Mouse (Mus musculus) gastrocnemius, postnatal 36 days (tissue): Measurements from ENCODE around the gene Trim58. TPM values are rescaled to one million over a fixed set of nuclear protein-coding genes. Genes with fewer than 3 reads are reported as not detected.

ENCODE experiments used
- DNase-seq, 2 experiments: peaks; one replicate each; pipeline ENCODE4 v3.0.0; 2022
- intact Hi-C: fragments of 180-260 bp; cut with DNase I; formaldehyde crosslinking; loops from one replicate; pipeline ENCODE4 v1.15.1; 2025
- total RNA-seq, 2 experiments: library from RNA; stranded (reverse); gene quantifications; 2 replicates each; pipeline ENCODE4 v1.2.3; 2021

Trim58 gene
- total RNA-seq, 2 experiments from 2014 or later, result not detected

GRCm38 (mm10) chr11:58641638-58642358 is 1.5 kb downstream of the Trim58 start:
- intact Hi-C loops, result no loop called here

GRCm38 (mm10) chr11:58643350-58643749 is 3.1 kb downstream of the Trim58 start:
- intact Hi-C loops, result no loop called here
- no peak for DNase-seq

More at GRCm38 (mm10) chr11:58641638-58642358, 1.5 kb downstream of the Trim58 start:
- no peak for DNase-seq

DNA sequence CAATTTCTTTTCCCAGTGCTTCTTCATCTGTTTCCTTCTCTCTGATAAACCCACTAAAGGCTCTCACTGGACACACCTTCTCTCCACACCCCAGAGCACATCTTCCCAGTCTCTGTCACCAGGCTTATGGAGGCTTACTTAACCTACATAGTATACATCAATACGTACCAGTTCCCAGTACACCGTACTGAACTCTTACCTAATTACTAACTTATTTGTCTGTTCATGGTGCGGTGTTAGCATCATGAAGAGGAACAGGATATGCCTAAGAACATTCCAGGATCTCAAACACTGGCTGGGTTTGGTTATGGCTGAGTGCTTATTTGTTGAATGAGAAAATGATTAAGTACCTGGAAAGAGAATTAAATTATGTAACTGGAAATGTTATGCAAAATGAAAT is 14.9 kb downstream of the Trim58 start:
- intact Hi-C loops, result no loop called here
- no peak for DNase-seq

- no peak for DNase-seq
- intact Hi-C loops, result no loop called here
Observed at GRCm38 (mm10) chr11:58658596-58658995, 18.3 kb downstream of the Trim58 start, which contains the start of gene Olfr322. Gene Olfr322, plus strand, starts transcription at chr11:58658782.

- intact Hi-C loops, result no loop called here
- DNase-seq, result no peak
Observed at GRCm38 (mm10) chr11:58669252-58669651, 29.0 kb downstream of the Trim58 start.

- intact Hi-C loops, result no loop called here
- no peak for DNase-seq
Observed at GRCm38 (mm10) chr11:58671825-58672224, 31.6 kb downstream of the Trim58 start.

GRCm38 (mm10) chr11:58680799-58681198 is 40.5 kb downstream of the Trim58 start, which contains the start of gene Olfr320:
Gene Olfr320, plus strand, starts transcription at chr11:58681099.
- intact Hi-C loops, result no loop called here
- DNase-seq, result no peak

DNA sequence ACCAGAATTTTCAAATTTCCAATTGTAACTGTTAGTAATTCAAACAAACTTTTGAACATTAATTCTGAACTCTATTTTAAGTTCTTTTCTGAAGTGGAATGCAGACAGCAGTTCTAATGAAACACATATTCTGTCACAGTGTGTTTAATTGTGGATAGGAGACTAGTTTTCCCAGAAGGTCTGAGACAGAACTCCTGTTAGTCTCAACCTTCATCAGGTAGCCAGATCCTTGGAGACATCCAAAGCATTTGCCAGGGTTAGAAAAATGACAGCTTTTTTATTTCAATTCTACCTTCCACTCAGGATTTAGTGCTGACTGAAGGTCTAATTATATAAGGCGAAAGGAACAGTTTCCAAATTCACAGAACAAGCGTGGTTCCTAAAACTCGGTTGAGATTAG is 58.6 kb downstream of the Trim58 start, which contains the start of gene Olfr319:
Olfr319 (plus strand) TSS at position 301 of the 400 bp plus-strand sequence.
- DNase-seq, result no peak
- intact Hi-C loops, result no loop called here

Other genes starting within 250 kb of the Trim58 start
- not detected for gene 1810065E05Rik, start 219.4 kb upstream of the Trim58 start, total RNA-seq
- not detected for gene Gm12253, start 207.9 kb upstream of the Trim58 start, total RNA-seq
- not detected for gene Lypd9, start 187.5 kb upstream of the Trim58 start, total RNA-seq
- not detected for gene Olfr30, start 178.2 kb upstream of the Trim58 start, total RNA-seq
- gene Olfr332, start 147.9 kb upstream of the Trim58 start, total RNA-seq, result not detected
- not detected for gene Olfr331, start 137.9 kb upstream of the Trim58 start, total RNA-seq
- gene Olfr330, start 105.6 kb upstream of the Trim58 start, total RNA-seq, result not detected
- gene Olfr329-ps, start 94.0 kb upstream of the Trim58 start, total RNA-seq, result not detected
- not detected for gene Olfr328, start 84.8 kb upstream of the Trim58 start, total RNA-seq
- gene Olfr224, start 69.9 kb upstream of the Trim58 start, total RNA-seq, result not detected
- not detected for gene Olfr325, start 62.7 kb upstream of the Trim58 start, total RNA-seq
- gene Olfr324, start 45.4 kb upstream of the Trim58 start, total RNA-seq, result not detected
- gene 2210407C18Rik, start 24.4 kb upstream of the Trim58 start, total RNA-seq, result not detected
- not detected for gene Olfr323, start 10.0 kb upstream of the Trim58 start, total RNA-seq
- not detected for gene Olfr322, start 18.3 kb downstream of the Trim58 start, total RNA-seq
- not detected for gene Olfr320, start 40.6 kb downstream of the Trim58 start, total RNA-seq
- not detected for gene Olfr319, start 58.7 kb downstream of the Trim58 start, total RNA-seq
- gene Olfr318, start 83.5 kb downstream of the Trim58 start, total RNA-seq, result not detected
- gene Olfr317, start 98.7 kb downstream of the Trim58 start, total RNA-seq, result not detected
- not detected for gene Olfr316, start 112.3 kb downstream of the Trim58 start, total RNA-seq
- gene Olfr315, start 132.7 kb downstream of the Trim58 start, total RNA-seq, result not detected
- not detected for gene Olfr314, start 142.5 kb downstream of the Trim58 start, total RNA-seq
- gene Fam183b, start 161.5 kb downstream of the Trim58 start, total RNA-seq, result not detected
- gene Olfr313, start 174.5 kb downstream of the Trim58 start, total RNA-seq, result not detected
- gene Olfr312, start 188.8 kb downstream of the Trim58 start, total RNA-seq, result not detected
- gene Olfr311, start 198.8 kb downstream of the Trim58 start, total RNA-seq, result not detected
- gene Gm12258, start 206.7 kb downstream of the Trim58 start, total RNA-seq, result 1 to 10 TPM in 1 of 2 experiments, under 1 TPM in 1; 0.69 to 1.1 TPM
- gene 2810021J22Rik, start 226.8 kb downstream of the Trim58 start, total RNA-seq, result 1 to 10 TPM in 1 of 2 experiments, under 1 TPM in 1; 0.74 to 1.2 TPM